Mouse (Mus musculus) myocyte (in vitro differentiated cells): ENCODE data around the gene Senp7.

Experiments
- POLR2A ChIP-seq: IDR thresholded peaks from one replicate; pipeline ENCODE4 v1.6.1; 2011; ENCODE audit warnings: low read depth, mild to moderate bottlenecking, control low read depth, moderate library complexity; ENCODE audit not compliant: insufficient read length
- USF1 ChIP-seq: IDR thresholded peaks from one replicate; pipeline ENCODE4 v1.6.1; 2011; ENCODE audit warnings: low read depth, mild to moderate bottlenecking, control low read depth, moderate library complexity

- TF ChIP-seq USF1 = no peak
- no peak for TF ChIP-seq POLR2A
Measured at GRCm38 (mm10) chr16:56081691-56082090, 33.6 kb downstream of the Senp7 start.
